Mouse (Mus musculus) MEL (cell line): Measurements from ENCODE around the gene Oit1.

Experiments used
- POLR2A ChIP-seq, 2 experiments: IDR thresholded peaks; 2 replicates each; pipeline ENCODE4 v1.6.1; 2011 to 2012; ENCODE audit warnings: low read length in 2 of 2, mild to moderate bottlenecking in 2 of 2, control low read depth in 1 of 2, improper control_type of control experiment in 1 of 2, low read depth in 1 of 2, moderate library complexity in 1 of 2; ENCODE audit not compliant: control insufficient read depth in 1 of 2, insufficient read depth in 1 of 2, poor library complexity in 1 of 2
- SMC3 ChIP-seq: IDR thresholded peaks from 2 replicates; pipeline ENCODE4 v1.6.1; 2011; ENCODE audit warnings: low read depth, low read length, improper control_type of control experiment

GRCm38 (mm10) chr14:8316366-8317193 lies 62.0 kb downstream of the Oit1 start:
- TF ChIP-seq POLR2A (IDR thresholded peaks at IDR 0.05; ENCODE audit: control insufficient read depth in 1 of 2, insufficient read depth in 1 of 2, low read depth in 1 of 2, low read length in 2 of 2, poor library complexity in 1 of 2): no peak
- no peak for TF ChIP-seq SMC3
